Mouse (Mus musculus) cortical plate, adult 2 months (tissue): ENCODE data around the gene Mrpl47. TPM values are rescaled to one million over a fixed set of nuclear protein-coding genes. Genes with fewer than 3 reads are reported as not detected.
"Not testable (repeated sequence)": the region's sequence is repeated elsewhere in the genome, so short reads cannot be mapped to it uniquely, and the experiment has no call there.

Experiments used
- H3K27ac ChIP-seq: fragments of 200-500 bp; 2 replicates; pipeline ENCODE4 v1.5.1; 2012; ENCODE audit warnings: low read length, control low read depth, inconsistent platforms; ENCODE audit not compliant: insufficient read depth
- H3K4me1 ChIP-seq: fragments of 200-500 bp; 2 replicates; pipeline ENCODE4 v1.6.1; 2011; ENCODE audit warnings: low read length; ENCODE audit not compliant: control insufficient read depth, insufficient read depth
- H3K4me3 ChIP-seq: fragments of 200-500 bp; 2 replicates; pipeline ENCODE4 v1.5.1; 2011; ENCODE audit warnings: mild to moderate bottlenecking, low read length, control low read depth; ENCODE audit not compliant: insufficient read depth
- CTCF ChIP-seq: fragments of 200-500 bp; IDR thresholded peaks from 2 replicates; pipeline ENCODE4 v1.5.1; 2011; ENCODE audit warnings: mild to moderate bottlenecking, control low read depth, low read length; ENCODE audit not compliant: insufficient read depth; ENCODE audit errors: extremely low read depth
- POLR2A ChIP-seq: fragments of 200-500 bp; IDR thresholded peaks from 2 replicates; pipeline ENCODE4 v1.6.1; 2011; ENCODE audit warnings: mild to moderate bottlenecking, low read length, control low read depth; ENCODE audit not compliant: insufficient read depth; ENCODE audit errors: extremely low read depth
- polyA plus RNA-seq: library from polyadenylated mRNA; depleted of rRNA; stranded (reverse); fragments of >200 nt; gene quantifications from 2 replicates; pipeline ENCODE4 v1.2.3, GENCODE M21; 2012

Mrpl47 gene
- polyA plus RNA-seq, 1 experiment, result 12.8 TPM

- peak overlapping the region; percentile 87 for H3K4me3 ChIP-seq
- H3K27ac ChIP-seq, result no peak overlapping the region
- TF ChIP-seq POLR2A (0 out of 2 replicates have a peak, but pooled peaks have one; percentile 43), CTCF (no peak)
- no peaks in the 10 kb centered on the region for H3K4me1 ChIP-seq
These were observed 28.8 kb downstream of the Mrpl47 start for GRCm38 (mm10) chr3:32708368-32709231.

DNA sequence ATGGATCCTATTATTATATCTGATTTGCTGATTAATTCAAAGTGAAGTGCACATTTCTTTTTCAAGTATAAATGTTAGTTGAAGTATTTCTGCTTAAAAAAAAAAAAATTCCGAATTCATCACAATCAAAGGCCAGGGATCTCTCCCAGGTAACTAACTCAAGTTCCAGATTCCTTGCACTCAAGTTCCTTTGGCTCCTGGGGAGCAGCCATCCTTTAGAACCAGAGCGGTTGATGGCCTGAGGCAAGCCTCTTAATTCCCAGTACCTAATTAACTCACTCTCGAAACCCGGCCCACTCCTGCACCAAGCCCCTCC is 29.4 kb downstream of the Mrpl47 start:
- no peak for TF ChIP-seq POLR2A
- TF ChIP-seq CTCF, result no peak
- Histone ChIP-seq H3K27ac (no peak overlapping the region), H3K4me1 (no peaks in the 10 kb centered on the region), H3K4me3 (peak overlapping the region; percentile 87)

DNA sequence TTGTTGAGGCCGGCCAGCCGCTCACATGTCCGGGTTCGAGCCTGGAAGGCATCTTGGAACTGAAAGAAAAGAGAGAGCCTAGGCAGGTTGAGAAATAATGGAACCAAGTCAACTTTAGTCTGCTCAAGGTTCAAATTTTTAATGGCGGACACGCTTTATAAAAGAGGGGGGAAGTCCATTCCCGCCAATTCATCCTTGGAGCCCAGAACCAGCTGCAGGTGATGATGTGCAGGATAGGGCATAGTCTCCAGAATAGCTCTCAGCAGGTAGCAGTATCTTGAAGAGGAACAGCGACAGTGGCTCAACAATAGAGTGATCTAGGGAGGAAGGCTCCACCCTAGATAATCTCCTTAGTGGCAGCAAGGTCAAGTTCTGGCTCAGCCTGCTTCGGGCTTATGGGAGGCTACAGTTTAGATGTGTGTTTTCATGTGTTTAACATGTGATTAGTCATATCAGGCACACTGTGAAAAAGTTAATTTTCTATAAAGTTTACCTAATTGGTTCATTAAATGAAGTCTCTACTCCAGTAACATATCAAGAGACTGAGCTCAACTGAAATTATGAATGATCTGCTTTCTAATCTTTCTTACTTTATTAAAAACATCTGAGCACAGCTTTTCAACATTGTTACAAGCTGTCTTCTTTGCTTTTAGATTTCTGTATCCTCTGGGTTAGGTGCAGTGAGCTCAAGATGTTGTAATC is 31.6 kb downstream of the Mrpl47 start, which contains the start of gene Actl6a:
TSS of gene Actl6a (plus strand) at position 652 of the 702 bp plus-strand sequence.
- not testable (repeated sequence) for H3K4me1 ChIP-seq, H3K4me3 ChIP-seq, H3K27ac ChIP-seq

DNA sequence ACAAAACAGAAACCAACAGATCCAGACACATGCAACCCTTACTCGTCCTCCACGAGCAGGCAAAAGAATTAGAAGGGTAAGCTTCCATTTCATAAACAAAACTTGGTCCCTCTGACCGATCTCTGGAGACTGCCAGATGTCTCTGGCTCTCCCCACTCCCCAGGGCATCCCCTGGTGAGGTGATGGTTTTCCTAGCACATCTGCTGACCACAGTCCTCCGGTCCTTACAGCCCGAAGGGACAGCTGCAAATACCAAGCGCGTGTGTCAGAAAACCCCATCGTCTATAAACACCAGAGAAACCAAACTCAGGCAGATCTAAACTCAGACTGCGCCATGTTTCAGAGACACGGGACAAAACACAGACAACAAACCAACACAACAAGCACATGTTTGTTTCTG is 32.8 kb downstream of the Mrpl47 start:
- not testable (repeated sequence) for H3K4me3 ChIP-seq, H3K4me1 ChIP-seq, H3K27ac ChIP-seq

DNA sequence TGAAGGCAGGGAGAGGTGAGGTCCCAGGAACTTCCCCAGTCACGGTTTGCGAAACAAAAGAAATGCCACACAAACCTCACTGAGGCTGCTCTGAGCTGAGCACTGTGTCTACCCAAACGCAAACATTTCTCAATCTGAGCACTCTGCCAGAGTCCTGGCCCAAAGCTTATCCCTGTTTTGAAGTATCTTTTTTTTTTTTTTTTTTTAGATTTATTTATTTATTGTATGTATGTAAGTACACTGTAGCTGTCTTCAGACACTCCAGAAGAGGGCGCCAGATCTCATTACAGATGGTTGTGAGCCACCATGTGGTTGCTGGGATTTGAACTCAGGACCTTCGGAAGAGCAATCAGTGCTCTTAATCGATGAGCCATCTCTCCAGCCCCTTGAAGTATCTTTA is 33.4 kb downstream of the Mrpl47 start:
- H3K27ac ChIP-seq, H3K4me1 ChIP-seq, H3K4me3 ChIP-seq: not testable (repeated sequence)

- Histone ChIP-seq H3K4me1 (no peaks in the 10 kb centered on the region), H3K4me3 (no peak overlapping the region), H3K27ac (no peak overlapping the region)
- TF ChIP-seq CTCF (peak; percentile 98), POLR2A (no peak)
These were observed 39.1 kb downstream of the Mrpl47 start for GRCm38 (mm10) chr3:32698228-32698863.

GRCm38 (mm10) chr3:32695583-32695980 is 41.8 kb downstream of the Mrpl47 start:
- Histone ChIP-seq H3K4me3 (no peak overlapping the region), H3K27ac (no peak overlapping the region), H3K4me1 (no peaks in the 10 kb centered on the region)
- TF ChIP-seq POLR2A, result no peak
- TF ChIP-seq CTCF, result no peak

- no peak overlapping the region for H3K4me3 ChIP-seq
- no peaks in the 10 kb centered on the region for H3K4me1 ChIP-seq
- no peak overlapping the region for H3K27ac ChIP-seq
- TF ChIP-seq POLR2A (no peak), CTCF (peak; percentile 15; the same call in 1 of the 2 replicates)
These were observed 42.4 kb downstream of the Mrpl47 start for GRCm38 (mm10) chr3:32694737-32695582.

GRCm38 (mm10) chr3:32694211-32694610 is 43.2 kb downstream of the Mrpl47 start:
- Histone ChIP-seq H3K27ac (no peak overlapping the region), H3K4me3 (no peak overlapping the region), H3K4me1 (no peaks in the 10 kb centered on the region)
- TF ChIP-seq CTCF, result no peak
- TF ChIP-seq POLR2A, result no peak

GRCm38 (mm10) chr3:32691841-32692240 is 45.6 kb downstream of the Mrpl47 start:
- no peak overlapping the region for H3K4me3 ChIP-seq
- TF ChIP-seq CTCF (no peak), POLR2A (no peak)
- H3K4me1 ChIP-seq, result no peaks in the 10 kb centered on the region
- H3K27ac ChIP-seq, result no peak overlapping the region
